Mouse (Mus musculus): Measurements from ENCODE around the gene Rbfox2.

DNA sequence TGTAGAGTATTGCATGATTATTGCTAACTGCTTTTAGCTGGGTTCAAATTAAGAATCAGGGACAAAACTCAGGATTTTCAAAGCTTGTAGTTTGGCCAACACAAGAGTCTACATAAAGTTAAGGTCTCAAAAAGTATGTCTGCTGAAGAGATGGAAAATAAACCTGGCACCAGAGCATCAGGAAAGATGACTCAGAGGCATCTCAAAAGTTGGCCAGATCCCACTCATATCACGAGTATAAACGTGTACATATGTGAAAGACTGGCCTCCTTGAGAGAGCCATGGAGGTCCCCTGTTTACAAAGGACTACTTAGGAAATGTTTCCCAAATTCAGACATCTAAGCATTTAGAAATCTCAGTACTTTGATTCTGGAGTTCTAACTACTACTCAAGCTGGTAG lies 138.0 kb downstream of the Rbfox2 start:
- TF ChIP-seq CTCF (IDR thresholded peaks at IDR 0.05; ENCODE audit: extremely low read depth, insufficient read depth, insufficient read length, insufficient replicate concordance) (no peak), POLR2A (IDR thresholded peaks at IDR 0.05; ENCODE audit: low read depth, low read length) (no peak)
